Mouse (Mus musculus) CH12.LX (cell line): Measurements from ENCODE around the gene Gm45785. TPM values are rescaled to one million over a fixed set of nuclear protein-coding genes. Genes with fewer than 3 reads are reported as not detected.

Experiments used
- DNase-seq: peaks from one replicate; pipeline ENCODE4 v3.0.0-alpha.2; 2013; ENCODE audit errors: extremely low read depth
- H3K27ac ChIP-seq: 2 replicates; pipeline ENCODE4 v1.5.1; 2012; ENCODE audit warnings: low read depth, mild to moderate bottlenecking, control low read depth, moderate library complexity; ENCODE audit not compliant: insufficient read depth
- H3K27me3 ChIP-seq: replicated peaks from 2 replicates; pipeline ENCODE3; 2012; ENCODE audit warnings: inconsistent platforms
- H3K36me3 ChIP-seq, 2 experiments: replicated peaks in 1 of 2; 2 replicates each; pipeline versions ENCODE3 to v1.6.1; 2012; ENCODE audit warnings: inconsistent platforms in 1 of 2, low read length in 1 of 2, mild to moderate bottlenecking in 1 of 2, mixed read lengths in 1 of 2, moderate library complexity in 1 of 2; ENCODE audit not compliant: control insufficient read depth in 1 of 2, insufficient read depth in 1 of 2
- H3K4me1 ChIP-seq, 2 experiments: 2 replicates each; pipeline ENCODE4 v1.6.1; 2012; ENCODE audit warnings: inconsistent platforms in 1 of 2, moderate library complexity in 1 of 2; ENCODE audit not compliant: insufficient read depth in 2 of 2, control insufficient read depth in 1 of 2
- H3K4me2 ChIP-seq: 2 replicates; pipeline ENCODE4 v1.6.1; 2012; ENCODE audit warnings: low read depth, mild to moderate bottlenecking, control low read depth; ENCODE audit not compliant: poor library complexity, insufficient read depth, severe bottlenecking
- H3K4me3 ChIP-seq, 3 experiments: fragments of 150-350 bp in 1 of 3; sonication (generic) in 1 of 3; replicated peaks in 1 of 3; 2 replicates each; pipeline versions ENCODE3 to v1.5.1; 2011 to 2012; ENCODE audit warnings: low read depth in 2 of 3, low read length in 2 of 3, mild to moderate bottlenecking in 2 of 3, moderate library complexity in 2 of 3, control low read depth in 1 of 3, improper control_type of control experiment in 1 of 3, inconsistent platforms in 1 of 3, mixed read lengths in 1 of 3; ENCODE audit not compliant: poor library complexity in 1 of 3
- H3K79me2 ChIP-seq: replicated peaks from 2 replicates; pipeline ENCODE4 v1.6.1; 2012; ENCODE audit warnings: mild to moderate bottlenecking, moderate library complexity; ENCODE audit not compliant: control insufficient read depth, poor library complexity, insufficient read depth, severe bottlenecking; ENCODE audit errors: extremely low read depth
- H3K9ac ChIP-seq: 2 replicates; pipeline ENCODE4 v1.6.1; 2012; ENCODE audit warnings: low read depth, mild to moderate bottlenecking, control low read depth, moderate library complexity; ENCODE audit not compliant: insufficient read depth
- H3K9me3 ChIP-seq: replicated peaks from 2 replicates; pipeline ENCODE3; 2012; ENCODE audit warnings: low read length, inconsistent platforms, mixed read lengths
- BHLHE40 ChIP-seq: IDR thresholded peaks from 2 replicates; pipeline ENCODE4 v1.6.1; 2011; ENCODE audit warnings: mild to moderate bottlenecking, low read depth, low read length, improper control_type of control experiment
- CHD1 ChIP-seq: IDR thresholded peaks from 2 replicates; pipeline ENCODE4 v1.6.1; 2012; ENCODE audit warnings: low read depth, low read length, improper control_type of control experiment, inconsistent platforms
- CHD2 ChIP-seq: IDR thresholded peaks from 2 replicates; pipeline ENCODE4 v1.6.1; 2011; ENCODE audit warnings: low read length, improper control_type of control experiment
- CTCF ChIP-seq, 2 experiments: IDR thresholded peaks in 1 of 2; conservative IDR thresholded peaks in 1 of 2; 2 replicates each; pipeline ENCODE4 v1.5.1; 2011 to 2012; ENCODE audit warnings: low read depth in 2 of 2, low read length in 2 of 2, improper control_type of control experiment in 1 of 2, inconsistent platforms in 1 of 2, mild to moderate bottlenecking in 1 of 2, moderate library complexity in 1 of 2
- E2F4 ChIP-seq: IDR thresholded peaks from 2 replicates; pipeline ENCODE4 v1.6.1; 2011; ENCODE audit warnings: low read depth, low read length, improper control_type of control experiment; ENCODE audit not compliant: insufficient replicate concordance
- EP300 ChIP-seq: IDR thresholded peaks from 2 replicates; pipeline ENCODE4 v1.6.1; 2011; ENCODE audit warnings: low read length, improper control_type of control experiment
- ETS1 ChIP-seq: conservative IDR thresholded peaks from 2 replicates; pipeline ENCODE4 v1.6.1; 2012; ENCODE audit warnings: low read depth, mild to moderate bottlenecking, inconsistent platforms, low read length, improper control_type of control experiment, moderate library complexity
- HCFC1 ChIP-seq: IDR thresholded peaks from 2 replicates; pipeline ENCODE4 v1.6.1; 2012; ENCODE audit warnings: low read depth, mild to moderate bottlenecking, inconsistent platforms, low read length, improper control_type of control experiment
- IRF4 ChIP-seq: IDR thresholded peaks from 2 replicates; pipeline ENCODE4 v1.6.1; 2014; ENCODE audit warnings: low read depth, mild to moderate bottlenecking, inconsistent platforms, low read length, improper control_type of control experiment
- JUN ChIP-seq: IDR thresholded peaks from 2 replicates; pipeline ENCODE4 v1.6.1; 2011; ENCODE audit warnings: low read depth, mild to moderate bottlenecking, low read length, improper control_type of control experiment, moderate library complexity; ENCODE audit not compliant: insufficient read depth
- JUND ChIP-seq: conservative IDR thresholded peaks from 2 replicates; pipeline ENCODE4 v1.6.1; 2011; ENCODE audit warnings: low read depth, low read length, improper control_type of control experiment
- KAT2A ChIP-seq: IDR thresholded peaks from 2 replicates; pipeline ENCODE4 v1.6.1; 2012; ENCODE audit warnings: low read length, improper control_type of control experiment, inconsistent platforms; ENCODE audit not compliant: insufficient replicate concordance
- MAX ChIP-seq: IDR thresholded peaks from 2 replicates; pipeline ENCODE4 v1.6.1; 2011; ENCODE audit warnings: low read length, improper control_type of control experiment
- MAZ ChIP-seq: IDR thresholded peaks from 2 replicates; pipeline ENCODE4 v1.6.1; 2012; ENCODE audit warnings: low read depth, mild to moderate bottlenecking, inconsistent platforms, low read length, improper control_type of control experiment, moderate library complexity
- MEF2A ChIP-seq: IDR thresholded peaks from 2 replicates; pipeline ENCODE4 v1.6.1; 2014; ENCODE audit warnings: low read depth, mild to moderate bottlenecking, inconsistent platforms, low read length, improper control_type of control experiment, borderline replicate concordance
- NELFE ChIP-seq: IDR thresholded peaks from 2 replicates; pipeline ENCODE4 v1.6.1; 2011; ENCODE audit warnings: low read depth, low read length, improper control_type of control experiment
- NRF1 ChIP-seq: IDR thresholded peaks from 2 replicates; pipeline ENCODE4 v1.6.1; 2014; ENCODE audit warnings: low read depth, mild to moderate bottlenecking, inconsistent platforms, low read length, improper control_type of control experiment, moderate library complexity
- PAX5 ChIP-seq: IDR thresholded peaks from 2 replicates; pipeline ENCODE4 v1.6.1; 2012; ENCODE audit warnings: low read length, inconsistent platforms, mixed read lengths
- POLR2A ChIP-seq: IDR thresholded peaks from 2 replicates; pipeline ENCODE4 v1.6.1; 2011; ENCODE audit warnings: low read depth, mild to moderate bottlenecking, improper control_type of control experiment, low read length
- POLR2AphosphoS2 ChIP-seq: IDR thresholded peaks from 2 replicates; pipeline ENCODE4 v1.6.1; 2011; ENCODE audit warnings: low read depth, low read length, improper control_type of control experiment
- RCOR1 ChIP-seq: conservative IDR thresholded peaks from 2 replicates; pipeline ENCODE4 v1.6.1; 2012; ENCODE audit warnings: low read depth, mild to moderate bottlenecking, inconsistent platforms, low read length, improper control_type of control experiment
- SIN3A ChIP-seq: IDR thresholded peaks from 2 replicates; pipeline ENCODE4 v1.6.1; 2012; ENCODE audit warnings: low read length, improper control_type of control experiment, inconsistent platforms
- SMC3 ChIP-seq: IDR thresholded peaks from 2 replicates; pipeline ENCODE4 v1.6.1; 2011; ENCODE audit warnings: low read depth, low read length, improper control_type of control experiment
- TBP ChIP-seq: conservative IDR thresholded peaks from 2 replicates; pipeline ENCODE4 v1.6.1; 2011; ENCODE audit warnings: low read depth, low read length, improper control_type of control experiment
- TCF12 ChIP-seq: IDR thresholded peaks from 2 replicates; pipeline ENCODE4 v1.6.1; 2014; ENCODE audit warnings: low read depth, mild to moderate bottlenecking, inconsistent platforms, low read length, improper control_type of control experiment
- UBTF ChIP-seq: IDR thresholded peaks from 2 replicates; pipeline ENCODE4 v1.6.1; 2012; ENCODE audit warnings: low read depth, mild to moderate bottlenecking, inconsistent platforms, low read length, improper control_type of control experiment, moderate library complexity
- USF2 ChIP-seq: conservative IDR thresholded peaks from 2 replicates; pipeline ENCODE4 v1.6.1; 2011; ENCODE audit warnings: low read depth, low read length, improper control_type of control experiment
- ZC3H11A ChIP-seq: IDR thresholded peaks from 2 replicates; pipeline ENCODE4 v1.6.1; 2012; ENCODE audit warnings: low read depth, mild to moderate bottlenecking, inconsistent platforms, low read length, improper control_type of control experiment
- ZMIZ1 ChIP-seq: IDR thresholded peaks from 2 replicates; pipeline ENCODE4 v1.6.1; 2012; ENCODE audit warnings: low read depth, mild to moderate bottlenecking, inconsistent platforms, low read length, improper control_type of control experiment
- ZNF384 ChIP-seq: IDR thresholded peaks from 2 replicates; pipeline ENCODE4 v1.6.1; 2012; ENCODE audit warnings: low read depth, low read length, improper control_type of control experiment, inconsistent platforms
- dilution Hi-C: fragments of 300-500 bp; cut with MboI; formaldehyde crosslinking; loops from 2 replicates; pipeline ENCODE4 v1.14.3; 2020; ENCODE audit warnings: low sequenced_read_pairs; ENCODE audit not compliant: extremely low pct_unique_long_range_greater_than_20kb, extremely low pct_ligation_motif_present
- in situ Hi-C: fragments of 300-500 bp; cut with MboI; formaldehyde crosslinking; loops from 3 replicates; pipeline ENCODE4 v1.14.3; 2019; ENCODE audit warnings: low sequenced_read_pairs, low pct_ligation_motif_present, low pct_unique_long_range_greater_than_20kb, mixed read lengths
- polyA plus RNA-seq: library from polyadenylated mRNA; unstranded; fragments of >175 nt; gene quantifications from 2 replicates; pipeline ENCODE4 v1.2.1, GENCODE M21; 2012; ENCODE audit warnings: low read depth; ENCODE audit not compliant: insufficient read length
- total RNA-seq, 2 experiments: library from RNA; depleted of rRNA; stranded (reverse); fragments of 300-350 nt in 1 of 2; fragments of >200 nt in 1 of 2; gene quantifications; 2 replicates each; pipeline ENCODE4 v1.2.3; 2012 to 2014

Gm45785 gene
- total and polyA plus RNA-seq, 3 experiments, result not detected

DNA sequence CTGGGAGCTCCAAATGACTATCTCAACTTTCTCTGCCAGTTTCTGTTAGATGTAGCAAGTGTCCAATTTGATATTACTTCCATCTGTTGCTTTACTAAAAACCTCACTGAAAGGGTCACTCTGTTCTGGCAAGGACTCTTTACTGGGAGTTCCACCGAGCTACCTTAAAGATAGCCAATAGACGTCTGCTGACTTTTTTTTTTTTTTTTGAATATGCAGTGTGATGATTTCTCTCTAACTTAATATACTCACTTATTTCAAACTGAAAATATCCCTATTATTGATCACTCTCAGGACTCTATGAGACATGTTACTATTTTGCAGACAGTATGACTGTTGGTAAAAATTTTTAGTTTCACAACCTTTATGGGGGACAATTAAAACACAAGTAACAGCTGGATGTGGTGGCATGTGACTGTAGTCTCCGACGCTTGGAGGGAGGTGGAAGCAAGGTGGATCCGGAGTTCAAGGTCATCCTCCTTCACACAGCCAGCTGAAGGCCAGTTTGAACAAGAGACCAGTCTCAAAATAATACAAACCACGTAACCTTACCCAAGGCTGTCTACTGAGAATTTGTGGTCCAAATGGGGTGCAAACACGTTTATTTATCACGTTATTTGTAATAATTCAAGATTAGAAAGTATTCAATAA is 24.9 kb upstream of the Gm45785 start:
- Histone ChIP-seq H3K4me1 (peaks cover 20 to 58% of the 10 kb centered on the region in 2 experiments), H3K27me3 (no peaks in the 10 kb centered on the region), H3K9ac (peak overlapping the region; percentile 75), H3K4me3 (peak overlapping the region; percentile 87 to 91 (median 91)), H3K79me2 (peaks cover 29% of the 10 kb centered on the region), H3K9me3 (no peaks in the 10 kb centered on the region), H3K27ac (no peak overlapping the region), H3K4me2 (peak overlapping the region; percentile 52), H3K36me3 (peaks cover 11 to 45% of the 10 kb centered on the region in 2 experiments)
- peak; percentile 27 for DNase-seq
- in situ Hi-C loops (no loop called here), dilution Hi-C loops (no loop called here)
- no peak for TF ChIP-seq HCFC1
- no peak for TF ChIP-seq SIN3A
- no peak for TF ChIP-seq PAX5
- TF ChIP-seq MEF2A, result no peak
- no peak for TF ChIP-seq EP300
- peak; percentile 48; the same call in 1 of the 2 replicates for TF ChIP-seq MAX
- TF ChIP-seq USF2, result no peak
- TF ChIP-seq NRF1, result no peak
- no peak for TF ChIP-seq NELFE
- no peak for TF ChIP-seq TBP
- no peak for TF ChIP-seq POLR2A
- no peak for TF ChIP-seq E2F4
- TF ChIP-seq UBTF, result no peak
- no peak for TF ChIP-seq CHD1
- TF ChIP-seq ZNF384, result peak; percentile 82
- TF ChIP-seq ZMIZ1, result no peak
- TF ChIP-seq IRF4, result no peak
- TF ChIP-seq POLR2AphosphoS2, result no peak
- no peak for TF ChIP-seq CTCF (conservative IDR thresholded peaks at IDR 0.05 in 1 of 2, IDR thresholded peaks at IDR 0.05 in 1 of 2; ENCODE audit: low read depth in 2 of 2, low read length in 2 of 2)
- TF ChIP-seq BHLHE40, result 0 out of 2 replicates have a peak, but pooled peaks have one; percentile 32
- TF ChIP-seq KAT2A, result no peak
- no peak for TF ChIP-seq MAZ

GRCm38 (mm10) chr7:140880419-140880818 is 24.3 kb upstream of the Gm45785 start:
- H3K27me3 ChIP-seq, result no peaks in the 10 kb centered on the region
- no peak overlapping the region for H3K27ac ChIP-seq
- H3K4me3 ChIP-seq, result no peak overlapping the region
- H3K9me3 ChIP-seq, result no peaks in the 10 kb centered on the region
- in situ Hi-C loops, result no loop called here
- H3K36me3 ChIP-seq, result peaks cover 13 to 45% of the 10 kb centered on the region in 2 experiments
- TF ChIP-seq HCFC1, result no peak
- TF ChIP-seq SMC3, result no peak
- TF ChIP-seq UBTF, result no peak
- TF ChIP-seq ZC3H11A, result no peak
- TF ChIP-seq BHLHE40, result no peak
- TF ChIP-seq JUND, result no peak
- no peak for TF ChIP-seq JUN
- no peak for TF ChIP-seq ETS1
- TF ChIP-seq NRF1, result no peak
- TF ChIP-seq MAZ, result no peak
- TF ChIP-seq MEF2A, result no peak
- no peak for TF ChIP-seq CHD2
- no peak for TF ChIP-seq TCF12
- TF ChIP-seq RCOR1, result no peak
- TF ChIP-seq, all 38 proteins: peak for 0
- H3K79me2 ChIP-seq, result peaks cover 27% of the 10 kb centered on the region
- peaks cover 20 to 61% of the 10 kb centered on the region in 2 experiments for H3K4me1 ChIP-seq
- peak overlapping the region; percentile 48; the same call in 1 of the 2 replicates for H3K4me2 ChIP-seq
- no peak for DNase-seq
- peak overlapping the region; percentile 20 for H3K9ac ChIP-seq
- dilution Hi-C loops, result no loop called here
